Mouse (Mus musculus) cortical plate, adult 2 months (tissue): ENCODE results near the gene Tmem204. TPM values are rescaled to one million over a fixed set of nuclear protein-coding genes. Genes with fewer than 3 reads are reported as not detected.
"Not testable (repeated sequence)": the region's sequence is repeated elsewhere in the genome, so short reads cannot be mapped to it uniquely, and the experiment has no call there.

Experiments
- H3K27ac ChIP-seq: fragments of 200-500 bp; 2 replicates; pipeline ENCODE4 v1.5.1; 2012; ENCODE audit warnings: low read length, control low read depth, inconsistent platforms; ENCODE audit not compliant: insufficient read depth
- H3K4me1 ChIP-seq: fragments of 200-500 bp; 2 replicates; pipeline ENCODE4 v1.6.1; 2011; ENCODE audit warnings: low read length; ENCODE audit not compliant: control insufficient read depth, insufficient read depth
- H3K4me3 ChIP-seq: fragments of 200-500 bp; 2 replicates; pipeline ENCODE4 v1.5.1; 2011; ENCODE audit warnings: mild to moderate bottlenecking, low read length, control low read depth; ENCODE audit not compliant: insufficient read depth
- CTCF ChIP-seq: fragments of 200-500 bp; IDR thresholded peaks from 2 replicates; pipeline ENCODE4 v1.5.1; 2011; ENCODE audit warnings: mild to moderate bottlenecking, control low read depth, low read length; ENCODE audit not compliant: insufficient read depth; ENCODE audit errors: extremely low read depth
- POLR2A ChIP-seq: fragments of 200-500 bp; IDR thresholded peaks from 2 replicates; pipeline ENCODE4 v1.6.1; 2011; ENCODE audit warnings: mild to moderate bottlenecking, low read length, control low read depth; ENCODE audit not compliant: insufficient read depth; ENCODE audit errors: extremely low read depth
- polyA plus RNA-seq: library from polyadenylated mRNA; depleted of rRNA; stranded (reverse); fragments of >200 nt; gene quantifications from 2 replicates; pipeline ENCODE4 v1.2.3, GENCODE M21; 2012; rRNA removed

Tmem204 gene
- polyA plus RNA-seq: 17.8 and 19.4 TPM in 2 replicates

DNA sequence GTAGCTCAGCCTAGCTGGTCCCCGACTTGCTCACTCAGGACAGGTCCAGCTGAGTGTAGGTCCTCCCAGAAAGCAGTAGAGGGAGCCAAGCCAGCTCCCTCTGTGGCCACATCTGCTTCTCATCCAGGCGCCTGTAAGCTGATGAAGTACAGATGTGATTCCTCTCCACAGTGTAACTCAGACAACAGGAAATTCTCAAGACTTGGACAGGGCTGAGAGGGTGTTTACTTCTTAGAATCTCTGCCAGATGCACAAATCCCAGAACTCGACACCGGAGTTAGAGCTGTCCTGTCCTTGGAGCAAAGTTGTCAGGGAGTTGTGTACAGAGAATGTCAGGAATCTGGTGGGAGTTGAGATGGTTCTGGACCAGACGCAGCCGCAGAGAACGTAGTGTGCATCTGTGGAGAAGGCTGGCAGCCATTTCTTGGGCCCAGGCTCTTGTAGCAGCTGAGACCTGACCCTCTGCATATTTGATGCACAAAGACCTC lies at the start of gene Tmem204:
Gene Tmem204 (minus strand): TSS at position 148 of the 488 bp plus-strand sequence.
- no peak within 1 kb of the TSS for H3K27ac ChIP-seq

DNA sequence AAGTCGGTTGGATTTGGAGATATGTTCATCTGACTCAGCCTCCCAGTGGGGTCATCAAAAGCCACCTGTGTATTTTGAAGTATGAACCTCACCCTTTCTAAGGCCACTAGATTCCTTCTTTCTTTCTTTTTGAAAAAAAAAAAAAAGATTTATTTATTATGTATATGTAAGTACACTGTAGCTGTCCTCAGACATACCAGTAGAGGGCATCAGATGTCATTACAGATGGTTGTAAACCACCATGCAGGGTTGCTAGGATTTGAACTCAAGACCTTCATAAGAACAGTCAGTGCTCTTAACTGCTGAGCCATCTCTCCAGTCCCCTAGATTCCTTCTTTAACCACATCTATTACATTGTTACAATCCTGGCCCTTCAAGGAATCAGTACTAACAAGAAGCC lies 46.7 kb upstream of the Tmem204 start:
- TF ChIP-seq CTCF (no peak), POLR2A (no peak)
- no peak overlapping the region for H3K4me3 ChIP-seq

More for the DNA sequence above, at the start of gene Tmem204:
- no peak within 1 kb of the TSS for H3K4me3 ChIP-seq
- TF ChIP-seq CTCF: 0 out of 2 replicates have a peak, but pooled peaks have one; percentile 8
- no peak for TF ChIP-seq POLR2A
- H3K4me1 ChIP-seq: peaks cover 8% of the 10 kb centered on the region

GRCm38 (mm10) chr17:25127681-25128080 lies 44.3 kb upstream of the Tmem204 start:
- no peak overlapping the region for H3K4me3 ChIP-seq
- TF ChIP-seq CTCF (no peak), POLR2A (no peak)
- no peaks in the 10 kb centered on the region for H3K4me1 ChIP-seq
- no peak overlapping the region for H3K27ac ChIP-seq

More for the DNA sequence above, 46.7 kb upstream of the Tmem204 start:
- H3K27ac ChIP-seq: no peak overlapping the region
- H3K4me1 ChIP-seq: peaks cover 4% of the 10 kb centered on the region

- no peak for TF ChIP-seq POLR2A
- H3K4me3 ChIP-seq: no peak overlapping the region
- H3K4me1 ChIP-seq: no peaks in the 10 kb centered on the region
- no peak overlapping the region for H3K27ac ChIP-seq
Measured at GRCm38 (mm10) chr17:25127079-25127478, 43.7 kb upstream of the Tmem204 start.

DNA sequence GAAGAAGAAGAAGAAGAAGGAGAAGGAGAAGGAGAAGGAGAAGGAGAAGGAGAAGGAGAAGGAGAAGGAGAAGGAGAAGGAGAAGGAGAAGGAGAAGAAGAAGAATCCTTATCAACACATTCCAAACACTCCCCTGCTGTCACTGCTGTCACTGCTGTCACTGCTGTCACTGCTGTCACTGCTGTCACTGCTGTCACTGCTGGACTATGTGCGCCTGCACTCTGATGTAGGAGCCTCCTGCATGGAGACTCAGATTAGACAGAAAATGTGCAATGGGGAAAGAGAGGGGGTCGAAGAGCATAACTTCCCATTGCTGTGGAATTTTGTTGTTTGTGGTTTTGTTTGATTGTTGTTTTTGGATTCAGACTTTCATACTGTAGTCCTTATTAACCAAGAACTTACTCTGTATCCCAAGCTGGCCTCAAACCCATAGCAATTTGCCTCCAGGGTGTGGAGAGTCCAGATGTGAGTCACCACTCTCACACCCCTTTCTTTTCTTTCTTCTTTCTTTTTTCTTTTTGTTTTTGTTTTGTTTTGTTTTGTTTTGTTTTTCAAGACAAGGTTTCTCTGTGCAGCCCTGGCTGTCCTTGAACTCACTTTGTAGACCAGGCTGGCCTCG lies 42.2 kb upstream of the Tmem204 start:
- not testable (repeated sequence) for H3K27ac ChIP-seq, H3K4me3 ChIP-seq, H3K4me1 ChIP-seq

DNA sequence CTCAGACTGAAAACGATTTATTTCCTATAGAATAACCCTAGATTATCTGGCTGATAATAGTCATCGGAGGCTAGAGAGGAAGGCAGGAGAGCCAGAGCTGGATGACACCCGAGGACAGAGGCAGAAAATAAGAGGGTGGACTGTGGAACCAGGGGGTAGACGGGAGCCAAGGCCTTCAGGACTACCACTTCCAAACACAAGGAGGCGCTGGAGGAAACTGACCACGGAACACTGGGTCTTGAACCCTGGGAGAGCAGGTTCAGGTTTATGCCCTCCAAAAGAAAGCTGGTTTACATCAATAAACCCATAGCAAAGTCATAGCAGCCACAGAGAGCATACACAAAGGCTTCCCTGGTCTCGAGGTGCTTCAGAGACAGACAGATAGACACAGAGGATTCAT lies 40.6 kb upstream of the Tmem204 start:
- Histone ChIP-seq H3K27ac (no peak overlapping the region), H3K4me3 (no peak overlapping the region), H3K4me1 (no peaks in the 10 kb centered on the region)
- no peak for TF ChIP-seq POLR2A
- TF ChIP-seq CTCF: no peak

GRCm38 (mm10) chr17:25120406-25120805 lies 37.0 kb upstream of the Tmem204 start, which contains the start of gene Ptx4:
Gene Ptx4, plus strand, starts transcription at chr17:25120760.
- Histone ChIP-seq H3K4me3 (no peak within 1 kb of the TSS), H3K4me1 (peaks cover 2% of the 10 kb centered on the region; the same call in 1 of the 2 replicates), H3K27ac (no peak within 1 kb of the TSS)
- no peak for TF ChIP-seq POLR2A
- no peak for TF ChIP-seq CTCF

- Histone ChIP-seq H3K4me3 (no peak overlapping the region), H3K4me1 (peaks cover 10% of the 10 kb centered on the region; the same call in 1 of the 2 replicates), H3K27ac (no peak overlapping the region)
- TF ChIP-seq CTCF (peak; percentile 46), POLR2A (no peak)
Measured at GRCm38 (mm10) chr17:25117263-25117662, 33.9 kb upstream of the Tmem204 start.

- TF ChIP-seq CTCF: no peak
- peak; percentile 80 for TF ChIP-seq POLR2A
- H3K4me1 ChIP-seq: peaks cover 13% of the 10 kb centered on the region; the same call in 1 of the 2 replicates
- peak within 1 kb of the TSS; percentile 1; the same call in 1 of the 2 replicates for H3K27ac ChIP-seq
- peak within 1 kb of the TSS; percentile 38 for H3K4me3 ChIP-seq
Measured at GRCm38 (mm10) chr17:25115664-25116432, 32.5 kb upstream of the Tmem204 start, which contains the start of gene Telo2. Gene Telo2, minus strand, starts transcription at chr17:25115967.

DNA sequence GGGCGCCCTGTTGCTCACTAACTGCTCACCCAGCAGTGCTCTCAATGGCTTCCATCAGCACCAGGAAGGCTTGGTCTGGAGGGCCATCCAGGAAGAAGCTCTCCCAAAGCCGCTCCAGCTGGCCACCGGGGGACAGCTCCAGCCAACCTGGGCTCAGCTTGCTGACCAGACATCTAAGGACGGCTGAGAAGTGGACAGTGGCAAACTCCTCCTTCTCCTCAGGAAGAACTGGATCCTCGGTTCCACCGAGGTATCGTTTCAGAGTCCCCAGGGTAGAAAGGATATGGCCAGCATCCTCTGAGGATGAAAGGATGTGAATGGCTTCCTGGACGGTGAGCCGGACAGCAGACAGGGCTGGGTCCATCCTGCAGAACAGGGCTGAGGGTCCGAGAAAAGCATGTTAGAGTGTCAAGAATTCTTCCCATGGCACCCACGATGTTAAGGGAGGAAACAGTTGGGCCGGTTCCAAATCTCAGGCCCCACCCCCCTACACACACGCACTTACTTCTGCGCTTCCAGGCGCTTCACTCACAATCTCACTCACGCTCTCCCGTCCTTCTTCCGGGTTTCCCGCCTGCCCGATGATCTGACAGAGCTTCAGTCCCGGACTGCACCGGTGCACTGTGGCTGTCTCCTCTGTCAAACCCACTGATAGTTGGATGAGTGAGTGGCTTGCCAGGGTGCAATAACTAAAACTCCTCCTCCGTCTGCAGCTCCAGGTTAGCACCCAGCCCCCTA lies 31.7 kb upstream of the Tmem204 start:
- peak overlapping the region; percentile 38 for H3K4me3 ChIP-seq
- TF ChIP-seq POLR2A: no peak
- no peak for TF ChIP-seq CTCF
- H3K27ac ChIP-seq: peak overlapping the region; percentile 1; the same call in 1 of the 2 replicates
- H3K4me1 ChIP-seq: peaks cover 13% of the 10 kb centered on the region; the same call in 1 of the 2 replicates
